Mouse (Mus musculus): ENCODE measurements around the gene Gin1. TPM values are rescaled to one million over a fixed set of nuclear protein-coding genes. Genes with fewer than 3 reads are reported as not detected.

Gin1 gene
- polyA plus RNA-seq, 1 experiment from 2014 or later: 14.6 TPM

GRCm38 (mm10) chr1:97773973-97774372 lies 4.0 kb downstream of the Gin1 start:
- Histone ChIP-seq H3K4me1 (ENCODE audit: insufficient read depth, low read depth, low read length) (no peaks in the 10 kb centered on the region), H3K9ac (replicated peaks; ENCODE audit: low read depth) (no peak overlapping the region), H3K9me3 (ENCODE audit: low read length) (no peaks in the 10 kb centered on the region), H3K27me3 (replicated peaks; ENCODE audit: insufficient read depth, low read length) (no peaks in the 10 kb centered on the region), H3K36me3 (ENCODE audit: insufficient read depth, low read length) (no peaks in the 10 kb centered on the region), H3K4me2 (replicated peaks; ENCODE audit: low read depth, low read length) (no peak overlapping the region), H3K27ac (ENCODE audit: low read length) (no peak overlapping the region), H3K4me3 (ENCODE audit: low read depth, low read length) (no peak overlapping the region)
- no peak for TF ChIP-seq CTCF (IDR thresholded peaks at IDR 0.05)
- no peak for TF ChIP-seq EP300 (IDR thresholded peaks at IDR 0.05)
- DNase-seq (ENCODE audit: low spot score): no peak
- 90% methylated on average over 2 of the region's 2 CpGs for WGBS
- ATAC-seq: no peak

- Histone ChIP-seq H3K27ac (ENCODE audit: low read length) (no peak overlapping the region), H3K4me1 (ENCODE audit: insufficient read depth, low read depth, low read length) (no peaks in the 10 kb centered on the region), H3K36me3 (ENCODE audit: insufficient read depth, low read length) (no peaks in the 10 kb centered on the region), H3K4me2 (replicated peaks; ENCODE audit: low read depth, low read length) (no peak overlapping the region), H3K27me3 (replicated peaks; ENCODE audit: insufficient read depth, low read length) (no peaks in the 10 kb centered on the region), H3K9ac (replicated peaks; ENCODE audit: low read depth) (no peak overlapping the region), H3K9me3 (ENCODE audit: low read length) (no peaks in the 10 kb centered on the region), H3K4me3 (ENCODE audit: low read depth, low read length) (no peak overlapping the region)
- 95% methylated on average over 7 of the region's 7 CpGs for WGBS
- DNase-seq (ENCODE audit: low spot score): no peak
- no peak for ATAC-seq
- TF ChIP-seq EP300 (IDR thresholded peaks at IDR 0.05) (no peak), CTCF (IDR thresholded peaks at IDR 0.05) (no peak)
Measured at GRCm38 (mm10) chr1:97781674-97782073, 11.7 kb downstream of the Gin1 start.

- no peaks in the 10 kb centered on the region for H3K4me1 ChIP-seq (ENCODE audit: insufficient read depth, low read depth, low read length)
- no peak overlapping the region for H3K27ac ChIP-seq (ENCODE audit: low read length)
- no peaks in the 10 kb centered on the region for H3K9me3 ChIP-seq (ENCODE audit: low read length)
- TF ChIP-seq CTCF (IDR thresholded peaks at IDR 0.05) (0 out of 2 replicates have a peak, but pooled peaks have one; percentile 5), EP300 (IDR thresholded peaks at IDR 0.05) (no peak)
- no peak overlapping the region for H3K4me2 ChIP-seq (replicated peaks; ENCODE audit: low read depth, low read length)
- H3K9ac ChIP-seq (replicated peaks; ENCODE audit: low read depth): no peak overlapping the region
- H3K27me3 ChIP-seq (replicated peaks; ENCODE audit: insufficient read depth, low read length): no peaks in the 10 kb centered on the region
- no peaks in the 10 kb centered on the region for H3K36me3 ChIP-seq (ENCODE audit: insufficient read depth, low read length)
- no peak overlapping the region for H3K4me3 ChIP-seq (ENCODE audit: low read depth, low read length)
- WGBS: 67% methylated on average over 7 of the region's 7 CpGs
- DNase-seq (ENCODE audit: low spot score) (no peak), ATAC-seq (no peak)
Measured at GRCm38 (mm10) chr1:97784928-97785327, 15.0 kb downstream of the Gin1 start.

GRCm38 (mm10) chr1:97785685-97786393 lies 15.9 kb downstream of the Gin1 start:
- H3K4me3 ChIP-seq (ENCODE audit: low read depth, low read length): no peak overlapping the region
- 87% methylated on average over 11 of the region's 11 CpGs for WGBS
- H3K27me3 ChIP-seq (replicated peaks; ENCODE audit: insufficient read depth, low read length): no peaks in the 10 kb centered on the region
- no peak overlapping the region for H3K27ac ChIP-seq (ENCODE audit: low read length)
- no peaks in the 10 kb centered on the region for H3K36me3 ChIP-seq (ENCODE audit: insufficient read depth, low read length)
- no peak overlapping the region for H3K4me2 ChIP-seq (replicated peaks; ENCODE audit: low read depth, low read length)
- H3K9me3 ChIP-seq (ENCODE audit: low read length): no peaks in the 10 kb centered on the region
- H3K4me1 ChIP-seq (ENCODE audit: insufficient read depth, low read depth, low read length): no peaks in the 10 kb centered on the region
- ATAC-seq (no peak), DNase-seq (ENCODE audit: low spot score) (no peak)
- H3K9ac ChIP-seq (replicated peaks; ENCODE audit: low read depth): no peak overlapping the region
- TF ChIP-seq CTCF (IDR thresholded peaks at IDR 0.05) (no peak), EP300 (IDR thresholded peaks at IDR 0.05) (no peak)

GRCm38 (mm10) chr1:97787674-97788073 lies 17.7 kb downstream of the Gin1 start:
- no peak for DNase-seq (ENCODE audit: low spot score)
- no peak for ATAC-seq

GRCm38 (mm10) chr1:97788490-97788889 lies 18.5 kb downstream of the Gin1 start:
- WGBS: 79% methylated on average over 2 of the region's 2 CpGs
- H3K36me3 ChIP-seq (ENCODE audit: insufficient read depth, low read length): no peaks in the 10 kb centered on the region
- no peak overlapping the region for H3K4me2 ChIP-seq (replicated peaks; ENCODE audit: low read depth, low read length)
- H3K9ac ChIP-seq (replicated peaks; ENCODE audit: low read depth): no peak overlapping the region
- no peak for DNase-seq (ENCODE audit: low spot score)
- no peak overlapping the region for H3K27ac ChIP-seq (ENCODE audit: low read length)
- H3K27me3 ChIP-seq (replicated peaks; ENCODE audit: insufficient read depth, low read length): no peaks in the 10 kb centered on the region
- no peaks in the 10 kb centered on the region for H3K4me1 ChIP-seq (ENCODE audit: insufficient read depth, low read depth, low read length)
- no peak overlapping the region for H3K4me3 ChIP-seq (ENCODE audit: low read depth, low read length)
- H3K9me3 ChIP-seq (ENCODE audit: low read length): no peaks in the 10 kb centered on the region
- no peak for ATAC-seq
- TF ChIP-seq CTCF (IDR thresholded peaks at IDR 0.05) (no peak), EP300 (IDR thresholded peaks at IDR 0.05) (no peak)

More at GRCm38 (mm10) chr1:97787674-97788073, 17.7 kb downstream of the Gin1 start:
- H3K4me1 ChIP-seq (ENCODE audit: insufficient read depth, low read depth, low read length): no peaks in the 10 kb centered on the region
- TF ChIP-seq EP300 (IDR thresholded peaks at IDR 0.05): no peak
- TF ChIP-seq CTCF (IDR thresholded peaks at IDR 0.05): no peak
- no peaks in the 10 kb centered on the region for H3K9me3 ChIP-seq (ENCODE audit: low read length)
- no peak overlapping the region for H3K4me2 ChIP-seq (replicated peaks; ENCODE audit: low read depth, low read length)
- H3K27ac ChIP-seq (ENCODE audit: low read length): no peak overlapping the region
- H3K36me3 ChIP-seq (ENCODE audit: insufficient read depth, low read length): no peaks in the 10 kb centered on the region
- no peak overlapping the region for H3K4me3 ChIP-seq (ENCODE audit: low read depth, low read length)
- WGBS: 58% methylated on average over 3 of the region's 3 CpGs
- no peak overlapping the region for H3K9ac ChIP-seq (replicated peaks; ENCODE audit: low read depth)
- no peaks in the 10 kb centered on the region for H3K27me3 ChIP-seq (replicated peaks; ENCODE audit: insufficient read depth, low read length)

Data from lung, postnatal 0 days (tissue).